Mouse (Mus musculus) stomach, embryonic 16.5 days (tissue): ENCODE measurements around the gene Hmgb3. TPM values are rescaled to one million over a fixed set of nuclear protein-coding genes. Genes with fewer than 3 reads are reported as not detected.
"Not testable (repeated sequence)": the region's sequence is repeated elsewhere in the genome, so short reads cannot be mapped to it uniquely, and the experiment has no call there.

Source experiments
- ATAC-seq: fragments of 200-750 bp; cut with Nextera tagmentation; 2 replicates; pipeline ENCODE4 v1.8.0; 2017; ENCODE audit warnings: moderate number of reproducible peaks, moderate TSS enrichment; ENCODE audit not compliant: insufficient read depth, low FRiP score
- H3K27ac ChIP-seq: fragments of 300-500 bp; sonication (generic); 2 replicates; pipeline ENCODE4 v1.5.1; 2014; ENCODE audit warnings: low read length
- H3K27me3 ChIP-seq: fragments of 300-500 bp; sonication (generic); 2 replicates; pipeline ENCODE4 v1.6.1; 2014; ENCODE audit warnings: low read length, control low read depth, mixed read lengths; ENCODE audit not compliant: control insufficient read depth, insufficient read depth
- H3K36me3 ChIP-seq: fragments of 300-500 bp; sonication (generic); 2 replicates; pipeline ENCODE4 v1.6.1; 2014; ENCODE audit warnings: low read length; ENCODE audit not compliant: control insufficient read depth, insufficient read depth
- H3K4me1 ChIP-seq: fragments of 300-500 bp; sonication (generic); 2 replicates; pipeline ENCODE4 v1.6.1; 2014; ENCODE audit warnings: low read length, control low read depth, mixed read lengths; ENCODE audit not compliant: control insufficient read depth, insufficient read depth
- H3K4me2 ChIP-seq: fragments of 300-500 bp; sonication (generic); 2 replicates; pipeline ENCODE4 v1.6.1; 2014; ENCODE audit warnings: low read depth, low read length, mixed read lengths
- H3K4me3 ChIP-seq: fragments of 300-500 bp; sonication (generic); replicated peaks from 2 replicates; pipeline ENCODE4 v1.5.1; 2014; ENCODE audit warnings: mild to moderate bottlenecking, low read length
- H3K9ac ChIP-seq: fragments of 300-500 bp; sonication (generic); 2 replicates; pipeline ENCODE4 v1.6.1; 2014; ENCODE audit warnings: low read length
- H3K9me3 ChIP-seq: fragments of 300-500 bp; sonication (generic); replicated peaks from 2 replicates; pipeline ENCODE4 v1.6.1; 2016; ENCODE audit warnings: low read length, control low read depth; ENCODE audit not compliant: control insufficient read depth
- WGBS: fragments of 180-500 bp; shearing (Covaris S2); extraction: QIAGEN DNeasy Blood & Tissue Kit; methylation state at CpG from one replicate; pipeline ENCODE4 v1.1.7; 2014; 5-methylcytosine and 5-hydroxymethylcytosine counted together
- polyA plus RNA-seq: library from polyadenylated mRNA; unstranded; fragments of >200 nt; fragmentation: Nextera tagmentation; extraction: Ambion mirVana; gene quantifications from 2 replicates; pipeline ENCODE4 v1.2.1, GENCODE M21; 2015

Gene Hmgb3
- 152 and 163 TPM in 2 replicates for polyA plus RNA-seq

- no peaks in the 10 kb centered on the region for H3K27me3 ChIP-seq
- H3K27ac ChIP-seq = peak within 1 kb of the TSS; percentile 91
- H3K4me1 ChIP-seq = no peaks in the 10 kb centered on the region
- no peaks in the 10 kb centered on the region for H3K9me3 ChIP-seq
- 24% methylated on average over 52 of the region's 59 CpGs for WGBS
- peak within 1 kb of the TSS; percentile 68 for H3K4me3 ChIP-seq
- peak within 1 kb of the TSS; percentile 85 for H3K9ac ChIP-seq
- ATAC-seq = peak; percentile 93
- no peaks in the 10 kb centered on the region for H3K36me3 ChIP-seq
- H3K4me2 ChIP-seq = peak within 1 kb of the TSS; percentile 65
Observed at GRCm38 (mm10) chrX:71555415-71556114, at the start of gene Hmgb3. Gene Hmgb3 (plus strand): TSS chrX:71555918.

- WGBS = 84% methylated on average over 4 of the region's 4 CpGs
- not testable (repeated sequence) for H3K27me3 ChIP-seq, H3K9me3 ChIP-seq, H3K27ac ChIP-seq, H3K4me2 ChIP-seq, ATAC-seq, H3K36me3 ChIP-seq, H3K4me1 ChIP-seq, H3K4me3 ChIP-seq, H3K9ac ChIP-seq
Observed at GRCm38 (mm10) chrX:71506591-71506990, 49.1 kb upstream of the Hmgb3 start.

DNA sequence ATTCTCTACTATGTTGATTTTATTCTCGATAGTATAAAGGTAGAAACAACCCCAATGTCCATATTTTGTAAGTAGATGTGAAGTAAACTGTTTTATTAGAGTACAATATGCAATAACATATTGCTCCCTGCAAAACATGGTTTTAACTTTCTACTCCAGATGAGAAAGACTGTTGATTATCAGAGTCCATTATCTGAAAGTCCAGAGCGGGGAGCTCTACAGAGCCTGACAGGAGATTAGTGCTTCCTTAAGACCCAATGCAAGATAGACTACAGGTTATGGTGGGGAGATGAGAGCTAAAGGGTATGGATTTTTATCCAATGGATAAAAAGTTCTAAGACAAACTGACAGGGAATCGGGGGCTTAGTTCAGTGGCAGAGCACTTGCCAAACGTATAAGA, 36.5 kb upstream of the Hmgb3 start:
- Histone ChIP-seq H3K4me3 (no peak overlapping the region), H3K9ac (no peak overlapping the region), H3K9me3 (no peaks in the 10 kb centered on the region), H3K36me3 (no peaks in the 10 kb centered on the region), H3K4me1 (no peaks in the 10 kb centered on the region), H3K27me3 (no peaks in the 10 kb centered on the region), H3K4me2 (no peak overlapping the region), H3K27ac (no peak overlapping the region)
- WGBS = 81% methylated on average over 4 of the region's 4 CpGs
- ATAC-seq = no peak

GRCm38 (mm10) chrX:71522889-71523288, 32.8 kb upstream of the Hmgb3 start:
- Histone ChIP-seq H3K4me3 (no peak overlapping the region), H3K4me2 (no peak overlapping the region), H3K9ac (no peak overlapping the region), H3K27ac (no peak overlapping the region), H3K9me3 (no peaks in the 10 kb centered on the region), H3K4me1 (no peaks in the 10 kb centered on the region; the same call in 1 of the 2 replicates), H3K27me3 (no peaks in the 10 kb centered on the region), H3K36me3 (no peaks in the 10 kb centered on the region)
- 89% methylated on average over 3 of the region's 3 CpGs for WGBS
- ATAC-seq = no peak

GRCm38 (mm10) chrX:71524310-71524709, 31.4 kb upstream of the Hmgb3 start:
- 63% methylated on average over 2 of the region's 2 CpGs for WGBS
- Histone ChIP-seq H3K27ac (no peak overlapping the region), H3K4me2 (no peak overlapping the region), H3K4me3 (no peak overlapping the region), H3K4me1 (no peaks in the 10 kb centered on the region; the same call in 1 of the 2 replicates), H3K27me3 (no peaks in the 10 kb centered on the region), H3K9ac (no peak overlapping the region), H3K9me3 (no peaks in the 10 kb centered on the region), H3K36me3 (no peaks in the 10 kb centered on the region)
- ATAC-seq = no peak

GRCm38 (mm10) chrX:71525593-71526299, 30.0 kb upstream of the Hmgb3 start:
- H3K36me3 ChIP-seq = no peaks in the 10 kb centered on the region
- 44% methylated on average over 3 of the region's 3 CpGs for WGBS
- H3K9ac ChIP-seq = no peak overlapping the region
- no peak overlapping the region for H3K4me2 ChIP-seq
- no peak for ATAC-seq
- no peaks in the 10 kb centered on the region; the same call in 1 of the 2 replicates for H3K4me1 ChIP-seq
- no peaks in the 10 kb centered on the region for H3K9me3 ChIP-seq
- H3K4me3 ChIP-seq = no peak overlapping the region
- no peaks in the 10 kb centered on the region; the same call in 1 of the 2 replicates for H3K27me3 ChIP-seq
- no peak overlapping the region for H3K27ac ChIP-seq

- Histone ChIP-seq H3K4me3 (no peak overlapping the region), H3K36me3 (no peaks in the 10 kb centered on the region), H3K27ac (no peak overlapping the region), H3K9me3 (no peaks in the 10 kb centered on the region), H3K4me2 (no peak overlapping the region), H3K4me1 (no peaks in the 10 kb centered on the region; the same call in 1 of the 2 replicates), H3K9ac (no peak overlapping the region), H3K27me3 (no peaks in the 10 kb centered on the region; the same call in 1 of the 2 replicates)
- no peak for ATAC-seq
- WGBS = 83% methylated on average over 1 of the region's 1 CpGs
Observed at GRCm38 (mm10) chrX:71527461-71527860, 28.3 kb upstream of the Hmgb3 start.

DNA sequence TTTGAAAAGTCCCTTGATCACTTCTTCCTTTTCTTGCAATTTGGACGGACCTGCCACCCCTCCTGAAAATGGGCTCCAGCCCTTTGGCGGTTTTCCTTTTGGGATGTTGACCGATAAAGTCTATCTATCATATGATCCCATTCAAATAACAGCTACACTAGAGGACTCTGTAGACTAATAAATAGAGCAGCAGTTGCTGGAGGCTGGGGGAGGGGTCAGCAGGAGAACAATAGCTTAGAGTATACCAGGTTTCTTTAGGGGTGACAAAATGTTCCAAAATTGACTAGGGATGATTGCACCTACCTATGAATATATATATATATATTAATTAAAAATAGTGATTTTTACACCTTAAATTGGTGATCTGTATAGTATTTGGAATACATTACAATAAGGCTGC, 27.6 kb upstream of the Hmgb3 start:
- WGBS = 61% methylated on average over 3 of the region's 3 CpGs
- no peak overlapping the region for H3K4me3 ChIP-seq
- H3K4me2 ChIP-seq = no peak overlapping the region
- H3K27me3 ChIP-seq = no peaks in the 10 kb centered on the region; the same call in 1 of the 2 replicates
- no peak overlapping the region for H3K27ac ChIP-seq
- no peaks in the 10 kb centered on the region for H3K36me3 ChIP-seq
- no peaks in the 10 kb centered on the region for H3K9me3 ChIP-seq
- no peak for ATAC-seq
- H3K9ac ChIP-seq = no peak overlapping the region
- no peaks in the 10 kb centered on the region; the same call in 1 of the 2 replicates for H3K4me1 ChIP-seq

DNA sequence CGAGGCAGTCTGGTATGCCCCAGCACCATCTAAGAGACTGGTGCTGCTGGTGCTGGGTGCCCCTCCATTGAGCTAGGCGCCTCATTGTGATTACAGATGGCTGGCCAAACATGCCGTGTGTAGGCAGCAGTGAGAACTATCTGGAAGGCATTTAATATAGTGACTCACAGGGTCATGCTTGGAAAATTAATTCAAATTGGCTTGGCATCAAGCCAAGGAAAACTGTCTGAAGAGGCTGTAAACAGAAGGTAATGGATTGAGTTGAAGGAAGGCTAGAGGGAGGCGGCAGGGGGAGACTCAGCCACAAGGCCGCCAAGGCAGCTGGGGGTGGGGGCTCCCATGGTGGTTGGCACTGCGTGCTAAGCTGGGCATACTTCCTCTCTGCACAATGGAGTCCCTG, 27.1 kb upstream of the Hmgb3 start:
- H3K27ac ChIP-seq = no peak overlapping the region
- no peaks in the 10 kb centered on the region for H3K9me3 ChIP-seq
- H3K4me2 ChIP-seq = no peak overlapping the region
- H3K4me1 ChIP-seq = no peaks in the 10 kb centered on the region; the same call in 1 of the 2 replicates
- no peaks in the 10 kb centered on the region; the same call in 1 of the 2 replicates for H3K27me3 ChIP-seq
- 40% methylated on average over 6 of the region's 6 CpGs for WGBS
- no peak overlapping the region for H3K4me3 ChIP-seq
- ATAC-seq = peak; percentile 83
- no peak overlapping the region for H3K9ac ChIP-seq
- H3K36me3 ChIP-seq = no peaks in the 10 kb centered on the region
